Mouse (Mus musculus): ENCODE results near the gene Gm156.
"Not testable (repeated sequence)": the region's sequence is repeated elsewhere in the genome, so short reads cannot be mapped to it uniquely, and the experiment has no call there.

The Gm156 gene

GRCm38 (mm10) chr6:129784170-129784569, at the start of gene Gm156:
TSS of gene Gm156 (minus strand) at chr6:129784270.
- in situ Hi-C loops (cut with MboI) = not testable (repeated sequence)

GRCm38 (mm10) chr6:129825559-129825958, 41.5 kb upstream of the Gm156 start:
- in situ Hi-C loops (cut with MboI) = no loop called here

- in situ Hi-C loops (cut with MboI) = no loop called here
These were observed 39.9 kb upstream of the Gm156 start for GRCm38 (mm10) chr6:129824004-129824403.

- in situ Hi-C loops (cut with MboI) = no loop called here
These were observed 33.7 kb upstream of the Gm156 start for GRCm38 (mm10) chr6:129817731-129818130.

GRCm38 (mm10) chr6:129747654-129748032, 36.4 kb downstream of the Gm156 start:
- in situ Hi-C loops (cut with MboI) = no loop called here

GRCm38 (mm10) chr6:129747016-129747653, 36.9 kb downstream of the Gm156 start:
- in situ Hi-C loops (cut with MboI) = no loop called here

- in situ Hi-C loops (cut with MboI) = no loop called here
These were observed 37.9 kb downstream of the Gm156 start for GRCm38 (mm10) chr6:129746151-129746550.

- in situ Hi-C loops (cut with MboI) = no loop called here
These were observed 43.9 kb downstream of the Gm156 start, which contains the start of gene Klri2 for GRCm38 (mm10) chr6:129740069-129740721. TSS of gene Klri2 (minus strand) at chr6:129740484.

- in situ Hi-C loops (cut with MboI) = no loop called here
These were observed 47.7 kb downstream of the Gm156 start for GRCm38 (mm10) chr6:129736414-129736813.

- in situ Hi-C loops (cut with MboI) = no loop called here
These were observed 56.8 kb downstream of the Gm156 start for GRCm38 (mm10) chr6:129727237-129727636.

- in situ Hi-C loops (cut with MboI) = no loop called here
These were observed 62.7 kb downstream of the Gm156 start for GRCm38 (mm10) chr6:129721390-129721789.

- in situ Hi-C loops (cut with MboI) = no loop called here
These were observed 63.6 kb downstream of the Gm156 start for GRCm38 (mm10) chr6:129720487-129720886.

GRCm38 (mm10) chr6:129717032-129717431, 67.0 kb downstream of the Gm156 start, which contains the start of gene Klri1:
TSS of gene Klri1 (minus strand) at chr6:129717132.
- in situ Hi-C loops (cut with MboI) = no loop called here

All from mature B cell (primary cell).